Mouse (Mus musculus) heart, embryonic 14.5 days (tissue): ENCODE results near the gene Kcnip4. TPM values are rescaled to one million over a fixed set of nuclear protein-coding genes. Genes with fewer than 3 reads are reported as not detected.
A peak's percentile ranks its signal among the peaks of the same experiment; 100 is the strongest.

Experiments
- ATAC-seq: fragments of 200-750 bp; cut with Nextera tagmentation; 2 replicates; pipeline ENCODE4 v1.8.0; 2017; ENCODE audit warnings: low read depth, moderate TSS enrichment; ENCODE audit not compliant: insufficient number of reproducible peaks, insufficient read depth, low FRiP score
- H3K27ac ChIP-seq, 2 experiments: fragments of 200-500 bp in 1 of 2; fragments of 300-500 bp in 1 of 2; sonication (generic) in 1 of 2; replicated peaks in 1 of 2; 2 replicates each; pipeline ENCODE4 v1.5.1; 2012 to 2014; ENCODE audit warnings: low read depth in 2 of 2, low read length in 2 of 2, control low read depth in 1 of 2, mild to moderate bottlenecking in 1 of 2, mixed read lengths in 1 of 2; ENCODE audit not compliant: control insufficient read depth in 1 of 2, insufficient read depth in 1 of 2
- H3K27me3 ChIP-seq: fragments of 300-500 bp; sonication (generic); 2 replicates; pipeline ENCODE4 v1.6.1; 2014; ENCODE audit warnings: mild to moderate bottlenecking, low read length, control low read depth; ENCODE audit not compliant: control insufficient read depth, insufficient read depth
- H3K36me3 ChIP-seq: fragments of 300-500 bp; sonication (generic); 2 replicates; pipeline ENCODE4 v1.6.1; 2014; ENCODE audit warnings: mild to moderate bottlenecking, control low read depth, low read length, mixed read lengths; ENCODE audit not compliant: control insufficient read depth, insufficient read depth
- H3K4me1 ChIP-seq, 2 experiments: fragments of 200-500 bp in 1 of 2; fragments of 300-500 bp in 1 of 2; sonication (generic) in 1 of 2; 2 replicates each; pipeline ENCODE4 v1.6.1; 2012 to 2014; ENCODE audit warnings: low read length in 2 of 2, control low read depth in 1 of 2, mixed read lengths in 1 of 2; ENCODE audit not compliant: control insufficient read depth in 2 of 2, insufficient read depth in 2 of 2
- H3K4me2 ChIP-seq: fragments of 300-500 bp; sonication (generic); 2 replicates; pipeline ENCODE4 v1.6.1; 2014; ENCODE audit warnings: mild to moderate bottlenecking, low read length
- H3K4me3 ChIP-seq, 2 experiments: fragments of 200-500 bp in 1 of 2; fragments of 300-500 bp in 1 of 2; sonication (generic) in 1 of 2; 2 replicates each; pipeline ENCODE4 v1.5.1; 2012 to 2014; ENCODE audit warnings: low read length in 2 of 2, mild to moderate bottlenecking in 2 of 2, control low read depth in 1 of 2, low read depth in 1 of 2, moderate library complexity in 1 of 2; ENCODE audit not compliant: control insufficient read depth in 1 of 2, insufficient read depth in 1 of 2
- H3K9ac ChIP-seq: fragments of 300-500 bp; sonication (generic); 2 replicates; pipeline ENCODE4 v1.6.1; 2014; ENCODE audit warnings: mild to moderate bottlenecking, low read length
- H3K9me3 ChIP-seq: fragments of 300-500 bp; sonication (generic); 2 replicates; pipeline ENCODE4 v1.6.1; 2016; ENCODE audit warnings: low read length, control low read depth; ENCODE audit not compliant: control insufficient read depth
- WGBS: fragments of 180-500 bp; shearing (Covaris S2); extraction: QIAGEN DNeasy Blood & Tissue Kit; methylation state at CpG from one replicate; pipeline ENCODE4 v1.1.7; 2014; 5-methylcytosine and 5-hydroxymethylcytosine counted together
- polyA plus RNA-seq: library from polyadenylated mRNA; unstranded; fragments of >200 nt; fragmentation: Nextera tagmentation; extraction: Ambion mirVana; gene quantifications from 2 replicates; pipeline ENCODE4 v1.2.1, GENCODE M21; 2014

The Kcnip4 gene
- polyA plus RNA-seq, 1 experiment from 2014 or later = 1.2 TPM

GRCm38 (mm10) chr5:48430459-48430858 is 1094.2 kb downstream of the Kcnip4 start:
- Histone ChIP-seq H3K4me2 (no peak overlapping the region), H3K4me3 (no peak overlapping the region), H3K9ac (no peak overlapping the region), H3K27ac (no peak overlapping the region), H3K4me1 (no peaks in the 10 kb centered on the region), H3K36me3 (no peaks in the 10 kb centered on the region), H3K27me3 (no peaks in the 10 kb centered on the region), H3K9me3 (no peaks in the 10 kb centered on the region)
- no peak for ATAC-seq

- Histone ChIP-seq H3K36me3 (no peaks in the 10 kb centered on the region), H3K9me3 (no peaks in the 10 kb centered on the region), H3K4me1 (no peaks in the 10 kb centered on the region), H3K4me2 (no peak overlapping the region), H3K9ac (no peak overlapping the region), H3K27ac (no peak overlapping the region), H3K27me3 (no peaks in the 10 kb centered on the region), H3K4me3 (no peak overlapping the region)
- WGBS = 86% methylated on average over 1 of the region's 1 CpGs
- ATAC-seq = no peak
Observed at GRCm38 (mm10) chr5:48421957-48422356, 1102.8 kb downstream of the Kcnip4 start.

- no peaks in the 10 kb centered on the region for H3K4me1 ChIP-seq
- no peak overlapping the region for H3K4me3 ChIP-seq
- H3K9me3 ChIP-seq = no peaks in the 10 kb centered on the region
- H3K9ac ChIP-seq = no peak overlapping the region
- no peaks in the 10 kb centered on the region for H3K36me3 ChIP-seq
- H3K4me2 ChIP-seq = no peak overlapping the region
- WGBS = 67% methylated on average over 2 of the region's 2 CpGs
- H3K27ac ChIP-seq = no peak overlapping the region
- no peak for ATAC-seq
- no peaks in the 10 kb centered on the region for H3K27me3 ChIP-seq
Observed at GRCm38 (mm10) chr5:48419741-48420140, 1105.0 kb downstream of the Kcnip4 start.

- Histone ChIP-seq H3K4me3 (no peak overlapping the region), H3K4me1 (no peaks in the 10 kb centered on the region; a peak in 1 of 4 replicates), H3K4me2 (no peak overlapping the region), H3K9me3 (no peaks in the 10 kb centered on the region), H3K27me3 (no peaks in the 10 kb centered on the region), H3K36me3 (no peaks in the 10 kb centered on the region), H3K9ac (no peak overlapping the region), H3K27ac (no peak overlapping the region)
- ATAC-seq = no peak
- WGBS = 89% methylated on average over 4 of the region's 4 CpGs
Observed at GRCm38 (mm10) chr5:48412261-48412660, 1112.4 kb downstream of the Kcnip4 start.

- H3K4me2 ChIP-seq = no peak overlapping the region
- no peaks in the 10 kb centered on the region; a peak in 1 of 4 replicates for H3K4me1 ChIP-seq
- no peak overlapping the region for H3K27ac ChIP-seq
- no peaks in the 10 kb centered on the region for H3K36me3 ChIP-seq
- H3K4me3 ChIP-seq = no peak overlapping the region
- no peak for ATAC-seq
- H3K9ac ChIP-seq = no peak overlapping the region
- H3K9me3 ChIP-seq = no peaks in the 10 kb centered on the region
- 85% methylated on average over 4 of the region's 4 CpGs for WGBS
- no peaks in the 10 kb centered on the region for H3K27me3 ChIP-seq
Observed at GRCm38 (mm10) chr5:48411462-48411861, 1113.2 kb downstream of the Kcnip4 start.

GRCm38 (mm10) chr5:48410348-48410747 is 1114.4 kb downstream of the Kcnip4 start:
- 74% methylated on average over 5 of the region's 5 CpGs for WGBS
- Histone ChIP-seq H3K27me3 (no peaks in the 10 kb centered on the region), H3K36me3 (0 out of 2 replicates have a peak, but pooled peaks cover 1% of the 10 kb centered on the region), H3K9me3 (no peaks in the 10 kb centered on the region), H3K4me2 (no peak overlapping the region), H3K27ac (no peak overlapping the region), H3K4me3 (no peak overlapping the region), H3K4me1 (no peaks in the 10 kb centered on the region; a peak in 1 of 4 replicates), H3K9ac (no peak overlapping the region)
- no peak for ATAC-seq

- Histone ChIP-seq H3K9me3 (no peaks in the 10 kb centered on the region), H3K4me2 (no peak overlapping the region), H3K27ac (no peak overlapping the region), H3K36me3 (0 out of 2 replicates have a peak, but pooled peaks cover 2% of the 10 kb centered on the region), H3K27me3 (no peaks in the 10 kb centered on the region), H3K9ac (no peak overlapping the region), H3K4me3 (no peak overlapping the region), H3K4me1 (no peaks in the 10 kb centered on the region; a peak in 1 of 4 replicates)
- ATAC-seq = 0 out of 2 replicates have a peak, but pooled peaks have one; percentile 50
- WGBS = 18% methylated on average over 4 of the region's 4 CpGs
Observed at GRCm38 (mm10) chr5:48408276-48408675, 1116.4 kb downstream of the Kcnip4 start.

GRCm38 (mm10) chr5:48402497-48402896 is 1122.2 kb downstream of the Kcnip4 start:
- 51% methylated on average over 3 of the region's 3 CpGs for WGBS
- Histone ChIP-seq H3K9me3 (no peaks in the 10 kb centered on the region), H3K4me3 (no peak overlapping the region), H3K4me2 (no peak overlapping the region), H3K4me1 (no peaks in the 10 kb centered on the region), H3K9ac (no peak overlapping the region), H3K27me3 (no peaks in the 10 kb centered on the region), H3K27ac (no peak overlapping the region; a peak in 1 of 4 replicates), H3K36me3 (peaks cover 11% of the 10 kb centered on the region; the same call in 1 of the 2 replicates)
- ATAC-seq = no peak; the same call in 1 of the 2 replicates
